Mouse (Mus musculus) bone marrow macrophage, adult 2 months (primary cell): Measurements from ENCODE around the gene Tmem210. TPM values are rescaled to one million over a fixed set of nuclear protein-coding genes. Genes with fewer than 3 reads are reported as not detected.

Experiments
- H3K27ac ChIP-seq: 2 replicates; pipeline ENCODE4 v1.5.1; 2012; ENCODE audit warnings: low read depth, low read length; ENCODE audit not compliant: insufficient read depth
- H3K4me1 ChIP-seq: 2 replicates; pipeline ENCODE4 v1.6.1; 2012; ENCODE audit warnings: low read length; ENCODE audit not compliant: control insufficient read depth, insufficient read depth
- H3K4me3 ChIP-seq: 2 replicates; pipeline ENCODE4 v1.5.1; 2012; ENCODE audit warnings: mild to moderate bottlenecking, low read length, moderate library complexity; ENCODE audit not compliant: insufficient read depth
- CTCF ChIP-seq: IDR thresholded peaks from 2 replicates; pipeline ENCODE4 v1.5.1; 2012; ENCODE audit warnings: low read depth, mild to moderate bottlenecking, low read length, moderate library complexity
- POLR2A ChIP-seq: IDR thresholded peaks from 2 replicates; pipeline ENCODE4 v1.6.1; 2012; ENCODE audit warnings: mild to moderate bottlenecking, low read depth, low read length, borderline replicate concordance
- polyA plus RNA-seq: library from polyadenylated mRNA; stranded (reverse); fragments of >200 nt; gene quantifications from 2 replicates; pipeline ENCODE4 v1.2.4, GENCODE M21; 2012; ENCODE audit not compliant: missing spikeins, insufficient read depth, insufficient read length

The Tmem210 gene
- polyA plus RNA-seq, 1 experiment = not detected

- Histone ChIP-seq H3K27ac (no peak overlapping the region), H3K4me3 (no peak overlapping the region), H3K4me1 (no peaks in the 10 kb centered on the region)
- TF ChIP-seq POLR2A (no peak), CTCF (peak; percentile 68)
Measured at GRCm38 (mm10) chr2:25278928-25279882, 8.7 kb upstream of the Tmem210 start.

- H3K4me3 ChIP-seq = no peak overlapping the region
- H3K4me1 ChIP-seq = no peaks in the 10 kb centered on the region
- H3K27ac ChIP-seq = no peak overlapping the region
- no peak for TF ChIP-seq POLR2A
- no peak for TF ChIP-seq CTCF
Measured at GRCm38 (mm10) chr2:25285551-25285950, 2.4 kb upstream of the Tmem210 start.

GRCm38 (mm10) chr2:25286314-25286713 is 1.6 kb upstream of the Tmem210 start:
- Histone ChIP-seq H3K4me3 (no peak overlapping the region), H3K4me1 (no peaks in the 10 kb centered on the region), H3K27ac (no peak overlapping the region)
- no peak for TF ChIP-seq POLR2A
- no peak for TF ChIP-seq CTCF

- no peak overlapping the region for H3K27ac ChIP-seq
- TF ChIP-seq POLR2A = no peak
- no peak for TF ChIP-seq CTCF
- H3K4me1 ChIP-seq = no peaks in the 10 kb centered on the region
- H3K4me3 ChIP-seq = no peak overlapping the region
Measured at GRCm38 (mm10) chr2:25286837-25287636, 908 bp upstream of the Tmem210 start.

GRCm38 (mm10) chr2:25288734-25289345 is 895 bp downstream of the Tmem210 start:
- Histone ChIP-seq H3K27ac (no peak overlapping the region), H3K4me3 (no peak overlapping the region), H3K4me1 (no peaks in the 10 kb centered on the region)
- TF ChIP-seq POLR2A = no peak
- TF ChIP-seq CTCF = no peak

- H3K27ac ChIP-seq = no peak within 1 kb of the TSS
- H3K4me1 ChIP-seq = no peaks in the 10 kb centered on the region
- TF ChIP-seq POLR2A (no peak), CTCF (no peak)
- no peak within 1 kb of the TSS for H3K4me3 ChIP-seq
Measured at GRCm38 (mm10) chr2:25289651-25290050, 1.7 kb downstream of the Tmem210 start, which contains the start of gene Lrrc26. Gene Lrrc26, plus strand, starts transcription at chr2:25289915.

- no peak overlapping the region for H3K4me3 ChIP-seq
- TF ChIP-seq CTCF = no peak
- TF ChIP-seq POLR2A = no peak
- H3K4me1 ChIP-seq = no peaks in the 10 kb centered on the region
Measured at GRCm38 (mm10) chr2:25290101-25290815, 2.3 kb downstream of the Tmem210 start.

GRCm38 (mm10) chr2:25290816-25291130 is 2.8 kb downstream of the Tmem210 start:
- no peaks in the 10 kb centered on the region for H3K4me1 ChIP-seq
- no peak overlapping the region for H3K27ac ChIP-seq
- TF ChIP-seq POLR2A = no peak
- TF ChIP-seq CTCF = no peak
- H3K4me3 ChIP-seq = no peak overlapping the region

More at GRCm38 (mm10) chr2:25290101-25290815, 2.3 kb downstream of the Tmem210 start:
- no peak overlapping the region for H3K27ac ChIP-seq

- Histone ChIP-seq H3K27ac (no peak overlapping the region), H3K4me3 (no peak overlapping the region), H3K4me1 (no peaks in the 10 kb centered on the region)
- TF ChIP-seq CTCF (no peak), POLR2A (no peak)
Measured at GRCm38 (mm10) chr2:25291184-25292053, 3.5 kb downstream of the Tmem210 start.
